Comparison of ENCODE assay signal across 19 mouse cellular contexts in the genomic region with DNA sequence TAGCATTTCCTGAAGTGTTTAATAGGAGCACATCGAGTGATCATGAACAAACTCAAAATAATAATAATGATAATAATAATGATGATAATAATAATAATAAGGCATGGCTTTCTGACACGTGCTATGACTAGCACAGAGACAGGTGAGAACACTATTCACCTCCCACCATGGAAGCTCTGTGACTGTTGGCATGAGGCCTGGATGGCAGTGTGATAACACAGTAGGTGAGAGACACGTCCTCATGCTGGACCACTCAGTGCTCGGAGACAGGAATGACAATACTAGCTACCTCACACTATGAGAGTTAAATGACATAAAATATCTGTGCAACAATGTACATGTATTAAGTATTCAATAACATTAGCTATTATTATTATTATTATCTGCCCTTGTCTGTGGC.
DNase-seq lines count a peak whose midpoint lies in the region; ATAC-seq lines count a peak whose summit lies in the region.
"Had no signal": no experiment of that assay in that cellular context is flagged by ENCODE, and none has a peak within 500 bp of the region (broad histone marks: within the 10 kb centered on the region; RNA-seq: fewer than 3 reads in every experiment).

No protein-coding gene starts in this region.

- DNase-seq in cerebellum, adult 11-12 months = peak; percentile 12
- DNase-seq in cerebellum, adult 9-11 months = peak; percentile 13
- no peak for DNase-seq in cerebellum, adult 11 months
- DNase-seq in cerebellum, postnatal 36 days = peak; percentile 18 to 19
- no peak for DNase-seq in kidney, adult 11 months
- DNase-seq: adrenal gland, postnatal 10 days; adrenal gland, postnatal 36 days; forebrain, postnatal 0 days; gastrocnemius, adult 2 months; gastrocnemius, postnatal 14 days; heart, postnatal 10 days; heart, postnatal 36 days; kidney, adult 2 months had no signal

- ATAC-seq in cerebellum, adult (ENCODE audit: insufficient number of reproducible peaks, low FRiP score, low TSS enrichment) = no peak
- ATAC-seq: forebrain, embryonic 14.5 days; forebrain, postnatal 0 days; hindbrain, embryonic 16.5 days; inflammation-experienced regulatory T-cells, adult 6 months; intestine, embryonic 16.5 days; Patski had no signal

Comparison
In these comparisons a context has a peak if more than half of its experiments do, and no peak if none do; other contexts are left out.
1. DNase-seq: peak in cerebellum, adult 11-12 months (single experiment), cerebellum, adult 9-11 months (single experiment) and cerebellum, postnatal 36 days (2 of 2); none in cerebellum, adult 11 months (single experiment) and kidney, adult 11 months (single experiment).